Mouse (Mus musculus) stomach, postnatal 0 days (tissue): Measurements from ENCODE around the gene Oas2. TPM values are rescaled to one million over a fixed set of nuclear protein-coding genes. Genes with fewer than 3 reads are reported as not detected.

Experiments used
- ATAC-seq: fragments of 200-750 bp; cut with Nextera tagmentation; 2 replicates; pipeline ENCODE4 v1.8.0; 2017; ENCODE audit not compliant: low FRiP score, low TSS enrichment
- DNase-seq: peaks from one replicate; pipeline ENCODE4 v3.0.0-alpha.2; 2016; ENCODE audit warnings: low spot score
- H3K27ac ChIP-seq: fragments of 300-500 bp; sonication (generic); replicated peaks from 2 replicates; pipeline ENCODE4 v1.5.1; 2014; ENCODE audit warnings: mild to moderate bottlenecking, control low read depth
- H3K27me3 ChIP-seq: fragments of 300-500 bp; sonication (generic); 2 replicates; pipeline ENCODE4 v1.6.1; 2014; ENCODE audit warnings: low read length; ENCODE audit not compliant: control insufficient read depth, insufficient read depth
- H3K36me3 ChIP-seq: fragments of 300-500 bp; sonication (generic); 2 replicates; pipeline ENCODE4 v1.6.1; 2014; ENCODE audit warnings: low read length, mixed read lengths; ENCODE audit not compliant: control insufficient read depth, insufficient read depth
- H3K4me1 ChIP-seq: fragments of 300-500 bp; sonication (generic); replicated peaks from 2 replicates; pipeline ENCODE4 v1.6.1; 2014; ENCODE audit warnings: antibody characterized with exemption; ENCODE audit not compliant: control insufficient read depth, insufficient read depth
- H3K4me2 ChIP-seq: fragments of 300-500 bp; sonication (generic); replicated peaks from 2 replicates; pipeline ENCODE4 v1.6.1; 2014; ENCODE audit warnings: low read depth, mild to moderate bottlenecking, control low read depth, moderate library complexity
- H3K4me3 ChIP-seq: fragments of 300-500 bp; sonication (generic); 2 replicates; pipeline ENCODE4 v1.5.1; 2014; ENCODE audit warnings: low read depth, low read length, control low read depth
- H3K9ac ChIP-seq: fragments of 300-500 bp; sonication (generic); 2 replicates; pipeline ENCODE4 v1.6.1; 2014; ENCODE audit warnings: mild to moderate bottlenecking, low read length, control low read depth, mixed read lengths
- H3K9me3 ChIP-seq: fragments of 300-500 bp; sonication (generic); 2 replicates; pipeline ENCODE4 v1.6.1; 2016; ENCODE audit warnings: low read length; ENCODE audit not compliant: control insufficient read depth
- CTCF ChIP-seq: IDR thresholded peaks from 2 replicates; pipeline ENCODE4 v1.5.1; 2016; ENCODE audit warnings: antibody characterized with exemption, low read depth, mild to moderate bottlenecking, moderate library complexity
- EP300 ChIP-seq: optimal IDR thresholded peaks from 2 replicates; pipeline ENCODE3; 2016; ENCODE audit warnings: antibody characterized with exemption
- WGBS: fragments of 180-500 bp; shearing (Covaris S2); extraction: QIAGEN DNeasy Blood & Tissue Kit; methylation state at CpG from one replicate; pipeline ENCODE4 v1.1.7; 2014; 5-methylcytosine and 5-hydroxymethylcytosine counted together
- polyA plus RNA-seq: library from polyadenylated mRNA; unstranded; fragments of >200 nt; fragmentation: Nextera tagmentation; extraction: Ambion mirVana; gene quantifications from 2 replicates; pipeline ENCODE4 v1.2.1, GENCODE M21; 2015

The Oas2 gene
- polyA plus RNA-seq, 1 experiment from 2014 or later, result 0.74 TPM

GRCm38 (mm10) chr5:120685678-120686077 is 64.0 kb downstream of the Oas2 start:
- no peak for DNase-seq
- WGBS, result 75% methylated on average over 8 of the region's 8 CpGs

GRCm38 (mm10) chr5:120682982-120683771 is 66.5 kb downstream of the Oas2 start:
- ATAC-seq, result no peak
- Histone ChIP-seq H3K4me2 (no peak overlapping the region), H3K9ac (no peak overlapping the region), H3K9me3 (no peaks in the 10 kb centered on the region), H3K36me3 (no peaks in the 10 kb centered on the region), H3K27ac (no peak overlapping the region), H3K27me3 (peaks cover 3% of the 10 kb centered on the region), H3K4me1 (no peaks in the 10 kb centered on the region), H3K4me3 (no peak overlapping the region)
- no peak for DNase-seq
- TF ChIP-seq CTCF, result no peak
- TF ChIP-seq EP300, result no peak
- 16% methylated on average over 24 of the region's 24 CpGs for WGBS

More at GRCm38 (mm10) chr5:120685678-120686077, 64.0 kb downstream of the Oas2 start:
- Histone ChIP-seq H3K9ac (no peak overlapping the region), H3K27ac (no peak overlapping the region), H3K4me2 (no peak overlapping the region), H3K9me3 (no peaks in the 10 kb centered on the region), H3K27me3 (peaks cover 3% of the 10 kb centered on the region), H3K36me3 (no peaks in the 10 kb centered on the region), H3K4me3 (no peak overlapping the region), H3K4me1 (no peaks in the 10 kb centered on the region)
- no peak for ATAC-seq
- TF ChIP-seq CTCF (no peak), EP300 (no peak)

- H3K9ac ChIP-seq, result no peak overlapping the region
- no peak for ATAC-seq
- H3K27ac ChIP-seq, result no peak overlapping the region
- no peaks in the 10 kb centered on the region for H3K4me1 ChIP-seq
- H3K27me3 ChIP-seq, result peaks cover 3% of the 10 kb centered on the region
- 90% methylated on average over 18 of the region's 18 CpGs for WGBS
- no peak overlapping the region for H3K4me2 ChIP-seq
- H3K36me3 ChIP-seq, result no peaks in the 10 kb centered on the region
- TF ChIP-seq EP300, result no peak
- no peak for TF ChIP-seq CTCF
- H3K9me3 ChIP-seq, result no peaks in the 10 kb centered on the region
- H3K4me3 ChIP-seq, result no peak overlapping the region
- DNase-seq, result no peak
Observed at GRCm38 (mm10) chr5:120680918-120681317, 68.7 kb downstream of the Oas2 start.

Other genes starting within 250 kb of the Oas2 start
- gene Plbd2, start 246.2 kb downstream of the Oas2 start, polyA plus RNA-seq, result 42.6 and 45.9 TPM in 2 replicates
- 4.9 and 5.2 TPM in 2 replicates for gene Slc8b1, start 238.7 kb downstream of the Oas2 start, polyA plus RNA-seq
- gene Tpcn1, start 161.2 kb downstream of the Oas2 start, polyA plus RNA-seq, result 12.7 and 13.9 TPM in 2 replicates
- gene Iqcd, start 160.8 kb downstream of the Oas2 start, polyA plus RNA-seq, result 0.25 and 0.36 TPM in 2 replicates
- 12.1 TPM in 2 replicates for gene Rita1, start 137.3 kb downstream of the Oas2 start, polyA plus RNA-seq
- gene Ddx54, start 137.1 kb downstream of the Oas2 start, polyA plus RNA-seq, result 22.5 and 23.0 TPM in 2 replicates
- 0.10 TPM in 1 of 2 replicates, not detected in the other for gene Cfap73, start 115.6 kb downstream of the Oas2 start, polyA plus RNA-seq
- gene Rasal1, start 101.0 kb downstream of the Oas2 start, polyA plus RNA-seq, result 0.08 and 0.44 TPM in 2 replicates
- 2.0 and 3.1 TPM in 2 replicates for gene Dtx1, start 37.9 kb downstream of the Oas2 start, polyA plus RNA-seq
- gene Oas3, start 27.8 kb upstream of the Oas2 start, polyA plus RNA-seq, result 0.40 and 0.41 TPM in 2 replicates
- not detected in 2 replicates for gene Oas1e, start 45.7 kb upstream of the Oas2 start, polyA plus RNA-seq
- gene Oas1c, start 62.7 kb upstream of the Oas2 start, polyA plus RNA-seq, result 1.1 and 1.2 TPM in 2 replicates
- not detected in 2 replicates for gene Oas1f, start 97.5 kb upstream of the Oas2 start, polyA plus RNA-seq
- not detected in 2 replicates for gene Oas1h, start 111.6 kb upstream of the Oas2 start, polyA plus RNA-seq
- gene Oas1g, start 137.8 kb upstream of the Oas2 start, polyA plus RNA-seq, result 4.7 and 5.1 TPM in 2 replicates
- 15.5 and 16.1 TPM in 2 replicates for gene Oas1a, start 157.7 kb upstream of the Oas2 start, polyA plus RNA-seq
- gene Oas1d, start 164.7 kb upstream of the Oas2 start, polyA plus RNA-seq, result 0.07 TPM in 1 of 2 replicates, not detected in the other